ENCODE assay signal across 10 mouse cellular contexts in genomic region chr3:122131633-122132032, GRCm38 (mm10).
DNase-seq lines count a peak whose midpoint lies in the region; ATAC-seq and TF ChIP-seq lines count a peak whose summit lies in the region.
"Had no signal": no experiment of that assay in that cellular context is flagged by ENCODE, and none has a peak within 500 bp of the region (broad histone marks: within the 10 kb centered on the region; RNA-seq: fewer than 3 reads in every experiment).

No protein-coding gene starts in this region.

- no peaks in the 10 kb centered on the region for H3K36me3 ChIP-seq in heart, embryonic 10.5 days
- H3K36me3 ChIP-seq in kidney, postnatal 0 days (ENCODE audit: insufficient read depth, low read length) = no peaks in the 10 kb centered on the region
- H3K36me3 ChIP-seq in forebrain, embryonic 16.5 days (ENCODE audit: control insufficient read depth, insufficient read depth) = no peaks in the 10 kb centered on the region
- H3K36me3 ChIP-seq: limb, embryonic 12.5 days had no signal

- no peak for TF ChIP-seq POLR2A in embryonic fibroblast, embryonic 13.5 days (IDR thresholded peaks at IDR 0.05; ENCODE audit: low read depth, low read length)

- ATAC-seq in kidney, postnatal 0 days (replicated peaks; ENCODE audit: low FRiP score, low read depth) = peak; percentile 67; the same call in 1 of the 2 replicates
- no peak for ATAC-seq in forebrain, embryonic 16.5 days

- no peak overlapping the region for H3K9ac ChIP-seq in kidney, postnatal 0 days (ENCODE audit: low read depth, low read length)
- no peak overlapping the region for H3K9ac ChIP-seq in forebrain, embryonic 16.5 days (replicated peaks; ENCODE audit: low read depth, low read length)
- H3K9ac ChIP-seq: limb, embryonic 12.5 days had no signal

- no peaks in the 10 kb centered on the region for H3K9me3 ChIP-seq in heart, embryonic 10.5 days
- H3K9me3 ChIP-seq in kidney, postnatal 0 days (replicated peaks; ENCODE audit: low read length) = no peaks in the 10 kb centered on the region
- H3K9me3 ChIP-seq in forebrain, embryonic 16.5 days (ENCODE audit: control insufficient read depth, low read length) = no peaks in the 10 kb centered on the region
- H3K9me3 ChIP-seq: limb, embryonic 12.5 days had no signal

- peak overlapping the region; percentile 83 for H3K27ac ChIP-seq in heart, embryonic 10.5 days
- H3K27ac ChIP-seq in embryonic fibroblast, embryonic 13.5 days (ENCODE audit: insufficient read depth, low read length) = peak overlapping the region; percentile 3; the same call in 1 of the 2 replicates
- peak overlapping the region; percentile 58; the same call in 1 of the 2 replicates for H3K27ac ChIP-seq in kidney, postnatal 0 days
- no peak overlapping the region for H3K27ac ChIP-seq in forebrain, embryonic 16.5 days (ENCODE audit: low read length)
- H3K27ac ChIP-seq: limb, embryonic 12.5 days had no signal

- peak; percentile 76 for DNase-seq in heart, embryonic 10.5 days (ENCODE audit: low spot score)
- DNase-seq in heart, postnatal 10 days = no peak
- peak; percentile 24 for DNase-seq in kidney, postnatal 0 days (ENCODE audit: low spot score)
- DNase-seq in lung, postnatal 36 days = peak; percentile 88
- no peak for DNase-seq in layer of hippocampus, adult 8-10 months (ENCODE audit: low spot score in 2 of 2)
- DNase-seq in frontal cortex, postnatal 14 days (ENCODE audit: low spot score in 2 of 2) = no peak
- DNase-seq: embryo, embryonic 11 days had no signal

- intact Hi-C loops in heart, postnatal 10 days (cut with DNase I) = loop anchor here (10.0 kb wide), 1 partner anchor 597 kb away; the partner anchor contains the start of gene Slc44a3

- no peak overlapping the region for H3K4me3 ChIP-seq in heart, embryonic 10.5 days
- no peak overlapping the region for H3K4me3 ChIP-seq in embryonic fibroblast, embryonic 13.5 days (ENCODE audit: insufficient read depth, low read length)
- H3K4me3 ChIP-seq in kidney, postnatal 0 days (replicated peaks; ENCODE audit: low read depth, low read length) = no peak overlapping the region
- H3K4me3 ChIP-seq in forebrain, embryonic 16.5 days (replicated peaks; ENCODE audit: low read length) = no peak overlapping the region
- H3K4me3 ChIP-seq: limb, embryonic 12.5 days had no signal

- H3K4me1 ChIP-seq in heart, embryonic 10.5 days = peaks cover 84% of the 10 kb centered on the region
- peaks cover 17% of the 10 kb centered on the region for H3K4me1 ChIP-seq in embryonic fibroblast, embryonic 13.5 days (ENCODE audit: control insufficient read depth, insufficient read depth, low read length)
- H3K4me1 ChIP-seq in kidney, postnatal 0 days (replicated peaks; ENCODE audit: insufficient read depth, low read length) = peaks cover 3% of the 10 kb centered on the region; the same call in 1 of the 2 replicates
- H3K4me1 ChIP-seq in forebrain, embryonic 16.5 days (replicated peaks; ENCODE audit: control insufficient read depth, insufficient read depth, low read length) = no peaks in the 10 kb centered on the region

- no peaks in the 10 kb centered on the region for H3K27me3 ChIP-seq in heart, embryonic 10.5 days (ENCODE audit: insufficient read depth, poor library complexity, severe bottlenecking)
- no peaks in the 10 kb centered on the region for H3K27me3 ChIP-seq in kidney, postnatal 0 days (ENCODE audit: insufficient read depth, low read length)
- no peaks in the 10 kb centered on the region for H3K27me3 ChIP-seq in forebrain, embryonic 16.5 days (replicated peaks; ENCODE audit: control insufficient read depth, insufficient read depth, low read length)

- WGBS in heart, embryonic 10.5 days = 20% methylated on average over 3 of the region's 3 CpGs
- WGBS in kidney, postnatal 0 days = 29% methylated on average over 3 of the region's 3 CpGs
- 54% methylated on average over 3 of the region's 3 CpGs for WGBS in forebrain, embryonic 16.5 days

- TF ChIP-seq CTCF in embryonic fibroblast, embryonic 13.5 days (IDR thresholded peaks at IDR 0.05; ENCODE audit: borderline replicate concordance, insufficient read depth, low read length) = no peak
- TF ChIP-seq CTCF in kidney, postnatal 0 days (IDR thresholded peaks at IDR 0.05; ENCODE audit: low read depth) = no peak

- H3K4me2 ChIP-seq in kidney, postnatal 0 days (ENCODE audit: low read length) = no peak overlapping the region
- no peak overlapping the region for H3K4me2 ChIP-seq in forebrain, embryonic 16.5 days (ENCODE audit: low read length)
- H3K4me2 ChIP-seq: limb, embryonic 12.5 days had no signal

Comparison
In these comparisons a context has a peak if more than half of its experiments do, and no peak if none do; other contexts are left out.
1. DNase-seq: peak in heart, embryonic 10.5 days (single experiment), kidney, postnatal 0 days (single experiment) and lung, postnatal 36 days (single experiment); none in heart, postnatal 10 days (0 of 2), layer of hippocampus, adult 8-10 months (0 of 2) and frontal cortex, postnatal 14 days (0 of 2).